Mouse (Mus musculus) kidney, adult 2 months (tissue): ENCODE measurements at regions not wholly inside any gene's neighbourhood (a gene's known extent, or its start where the extent isn't known, plus 50 kb on each side); places are given as distances from the start of the nearest gene placed in this dataset.

Experiments
- CTCF ChIP-seq: fragments of 200-500 bp; conservative IDR thresholded peaks from 2 replicates; pipeline ENCODE4 v1.5.1; 2011; ENCODE audit warnings: low read depth, mild to moderate bottlenecking, control low read depth, low read length, moderate library complexity, mixed read lengths; ENCODE audit not compliant: insufficient read depth, insufficient read length
- POLR2A ChIP-seq: fragments of 200-500 bp; IDR thresholded peaks from one replicate; pipeline ENCODE4 v1.6.1; 2011; ENCODE audit warnings: low read depth, low read length, control low read depth

DNA sequence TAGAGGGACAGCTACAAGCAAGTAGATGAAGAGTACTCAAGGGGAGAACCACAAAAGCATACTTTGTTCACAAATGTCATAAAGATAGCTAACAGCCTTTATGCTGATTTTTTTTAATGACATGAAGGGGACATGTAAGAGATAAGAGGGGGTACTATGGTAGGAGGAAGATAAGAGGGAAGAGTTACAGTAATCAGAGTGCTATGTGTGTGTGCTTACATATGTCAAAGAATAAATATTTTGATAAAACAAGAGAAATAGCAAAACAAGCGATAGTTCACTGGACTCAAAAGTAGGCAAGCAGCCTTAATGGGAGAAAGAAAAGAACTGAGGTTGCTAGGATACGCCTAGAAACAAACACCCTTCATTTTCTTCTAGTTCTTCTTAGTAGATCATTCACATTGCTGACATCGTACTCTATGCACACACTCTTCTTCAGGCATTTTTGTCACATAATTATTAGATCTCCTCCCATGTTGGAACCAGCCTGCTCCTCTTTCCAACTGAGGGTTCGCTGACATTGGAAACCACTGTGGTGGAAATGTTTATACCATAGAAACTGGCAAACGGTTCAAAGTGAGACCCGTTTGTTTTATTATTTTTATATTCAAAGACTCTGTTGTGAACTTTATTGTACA, 144.1 kb upstream of the Tenm4 start:
- TF ChIP-seq CTCF, result no peak
- TF ChIP-seq POLR2A, result no peak
